Mouse (Mus musculus) thymus, postnatal 4 days (tissue): ENCODE measurements around the gene Irf7.

ENCODE experiments used
- DNase-seq: peaks from one replicate; pipeline ENCODE4 v3.0.0; 2021

Gene Irf7

DNA sequence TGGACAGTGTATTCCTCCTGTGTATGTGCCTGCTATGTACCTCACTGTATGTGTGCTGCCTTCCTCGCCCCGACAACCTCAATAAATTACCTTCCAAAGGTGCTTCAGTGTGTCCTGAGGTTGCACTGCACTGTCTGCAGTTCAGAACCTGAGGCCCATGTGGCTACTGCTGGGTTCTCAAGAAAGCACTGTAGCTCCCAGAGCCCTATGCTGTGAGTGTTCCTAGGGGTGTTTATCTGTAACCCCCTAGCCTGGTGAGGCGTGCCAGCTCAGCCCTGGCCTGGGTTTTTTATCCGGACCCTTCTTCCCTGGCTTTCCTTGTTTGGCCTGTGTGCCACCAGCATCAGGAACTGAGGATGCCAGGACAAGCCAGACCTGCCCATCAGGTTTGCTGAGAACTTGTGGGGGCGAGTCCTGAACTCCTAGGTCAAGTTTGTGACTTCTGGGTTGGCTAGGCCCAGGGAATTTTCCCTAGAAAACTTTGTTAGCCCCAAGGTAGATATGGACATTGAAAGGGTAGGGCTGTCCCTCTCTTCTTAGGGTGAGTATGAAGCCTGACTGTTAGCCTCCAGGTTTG, 47.6 kb downstream of the Irf7 start:
- no peak for DNase-seq

GRCm38 (mm10) chr7:141218141-141218540, 48.1 kb downstream of the Irf7 start:
- DNase-seq: no peak

GRCm38 (mm10) chr7:141217343-141218013, 48.8 kb downstream of the Irf7 start:
- DNase-seq: no peak

- no peak for DNase-seq
Measured at GRCm38 (mm10) chr7:141216894-141217293, 49.4 kb downstream of the Irf7 start.

DNA sequence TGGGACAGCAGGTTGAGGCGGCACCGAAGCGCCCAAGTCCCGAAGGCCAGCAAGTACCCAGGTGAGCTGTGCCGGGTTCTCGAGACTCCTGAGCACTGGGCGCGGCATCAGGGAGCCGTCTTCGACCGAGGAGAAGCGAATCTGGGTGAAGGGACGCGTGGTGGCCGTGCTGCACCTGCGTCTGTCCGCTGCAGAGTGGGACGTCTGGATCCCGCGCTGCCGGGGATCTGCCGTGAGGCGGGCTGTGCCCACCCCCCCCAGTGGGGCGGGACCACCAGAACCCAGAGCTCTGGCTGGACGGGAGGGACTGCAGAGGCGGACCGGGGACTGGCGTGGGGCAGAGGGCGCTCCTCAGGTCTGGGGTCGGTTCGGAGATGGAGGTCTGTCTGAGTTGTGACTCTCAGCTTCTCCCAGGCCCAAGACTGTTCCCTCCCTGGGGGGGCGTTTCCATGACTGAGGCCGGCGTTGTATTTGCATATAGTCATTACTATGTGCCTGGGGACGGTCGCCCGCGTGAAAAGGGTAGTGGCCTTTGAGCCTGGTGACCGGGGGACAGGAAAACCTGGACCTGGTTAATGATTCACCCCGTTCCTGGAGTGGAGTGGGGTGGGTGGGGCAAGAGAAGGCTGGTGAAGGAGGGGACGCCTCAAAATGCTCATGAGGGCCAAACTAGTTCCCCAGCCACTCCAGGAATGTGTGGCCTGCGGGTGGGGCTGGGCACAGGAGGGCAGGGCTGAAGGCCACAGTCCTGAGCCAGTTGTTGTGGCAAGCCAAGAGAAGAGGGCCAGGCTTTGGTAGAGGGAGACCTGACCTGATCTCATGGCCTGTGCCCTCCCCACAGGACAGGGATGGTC, 50.2 kb downstream of the Irf7 start:
- DNase-seq: no peak

GRCm38 (mm10) chr7:141215101-141215879, 51.0 kb downstream of the Irf7 start, which contains the start of gene Rassf7:
Gene Rassf7 (plus strand): TSS chr7:141215860.
- peak; percentile 97 for DNase-seq

DNA sequence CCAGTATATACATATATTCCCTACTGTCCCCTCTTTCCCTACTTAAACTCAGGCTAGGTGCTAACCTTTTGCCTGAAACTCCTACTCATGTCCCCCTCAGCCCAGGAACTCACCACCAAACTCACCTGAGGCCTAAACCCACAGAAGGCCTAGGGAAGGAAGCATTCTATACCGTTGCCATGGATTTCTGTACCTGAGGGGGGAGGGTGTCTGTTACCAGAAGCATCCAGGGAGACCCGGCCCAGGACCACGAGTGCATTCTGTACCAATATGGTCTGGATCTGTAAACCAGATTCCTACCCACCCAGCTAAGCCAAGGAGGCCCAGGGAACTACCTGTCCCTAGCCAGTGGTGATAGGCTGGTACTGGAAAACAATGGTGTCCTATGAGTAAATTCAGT, 52.0 kb downstream of the Irf7 start:
- DNase-seq: no peak

- no peak for DNase-seq
Measured at GRCm38 (mm10) chr7:141213605-141214235, 52.6 kb downstream of the Irf7 start, which contains the start of gene Lmntd2. Gene Lmntd2 (minus strand): TSS chr7:141214080.

- DNase-seq: no peak
Measured at GRCm38 (mm10) chr7:141213133-141213532, 53.1 kb downstream of the Irf7 start.
